Mouse (Mus musculus): ENCODE data around the gene Fchsd2.

- TF ChIP-seq CTCF (IDR thresholded peaks at IDR 0.05; ENCODE audit: low read depth) (no peak), EP300 (IDR thresholded peaks at IDR 0.05; ENCODE audit: low read depth) (no peak)
Observed at GRCm38 (mm10) chr7:101292086-101292485, 199.4 kb downstream of the Fchsd2 start.
